Mouse (Mus musculus): ENCODE results near the gene Smarcc1. TPM values are rescaled to one million over a fixed set of nuclear protein-coding genes. Genes with fewer than 3 reads are reported as not detected.
A peak's percentile ranks its signal among the peaks of the same experiment; 100 is the strongest.
"Not testable (repeated sequence)": the region's sequence is repeated elsewhere in the genome, so short reads cannot be mapped to it uniquely, and the experiment has no call there.

The Smarcc1 gene
- polyA plus RNA-seq, 1 experiment from 2014 or later = 111 TPM

GRCm38 (mm10) chr9:110134176-110134575 lies 16.7 kb downstream of the Smarcc1 start:
- Histone ChIP-seq H3K27me3 (no peaks in the 10 kb centered on the region), H3K27ac (replicated peaks) (no peak overlapping the region), H3K4me1 (replicated peaks) (peaks cover 48% of the 10 kb centered on the region), H3K9ac (0 out of 2 replicates have a peak overlapping the region, but pooled peaks have one; percentile 8), H3K9me3 (no peaks in the 10 kb centered on the region), H3K4me2 (peak overlapping the region; percentile 76), H3K4me3 (peak overlapping the region; percentile 85), H3K36me3 (peaks cover 38% of the 10 kb centered on the region)
- ATAC-seq (ENCODE audit: low read depth) = no peak
- WGBS = 82% methylated on average over 5 of the region's 5 CpGs

DNA sequence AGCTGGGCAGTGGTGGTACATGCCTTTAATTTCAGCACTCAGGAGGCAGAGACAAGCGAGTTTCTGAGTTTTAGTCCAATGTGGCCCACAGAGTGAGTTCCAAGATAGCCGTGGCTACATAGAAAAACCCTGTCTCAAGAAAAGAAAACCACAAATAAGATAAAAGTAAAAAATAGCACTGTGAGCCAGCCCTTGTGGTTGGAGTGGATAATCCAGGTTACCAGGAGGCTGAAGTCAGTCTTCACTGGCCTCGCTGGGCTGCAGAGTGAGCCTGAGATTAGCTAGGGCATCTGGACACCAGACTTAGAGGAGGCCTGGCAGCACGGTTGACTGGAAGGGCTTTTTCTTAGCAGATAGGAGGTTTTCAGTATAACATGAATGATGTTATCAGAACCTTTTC lies 21.6 kb downstream of the Smarcc1 start:
- Histone ChIP-seq H3K9me3 (no peaks in the 10 kb centered on the region), H3K27me3 (no peaks in the 10 kb centered on the region), H3K4me3 (no peak overlapping the region), H3K4me1 (replicated peaks) (peaks cover 23% of the 10 kb centered on the region), H3K4me2 (no peak overlapping the region), H3K27ac (replicated peaks) (no peak overlapping the region), H3K36me3 (peaks cover 76% of the 10 kb centered on the region), H3K9ac (no peak overlapping the region)
- ATAC-seq (ENCODE audit: low read depth) = no peak
- 92% methylated on average over 4 of the region's 4 CpGs for WGBS

DNA sequence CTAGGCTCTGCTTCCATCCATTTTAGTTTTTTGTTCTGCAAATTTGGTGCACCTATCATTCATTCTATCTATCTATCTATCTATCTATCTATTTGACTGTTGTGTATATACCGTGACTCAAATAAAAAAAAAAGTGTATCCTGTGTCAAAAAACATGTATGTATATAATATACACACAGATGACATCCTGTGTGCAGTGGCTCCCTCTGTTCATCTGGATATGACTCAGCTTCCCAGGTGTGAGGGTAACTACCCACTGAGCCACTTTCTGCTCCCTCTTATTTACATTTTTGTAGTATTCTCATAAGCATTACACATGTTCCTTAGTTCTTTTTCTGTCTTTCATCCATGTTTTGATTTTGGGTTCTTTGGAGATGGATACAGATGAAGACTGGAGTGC lies 24.6 kb downstream of the Smarcc1 start:
- H3K9me3 ChIP-seq = no peaks in the 10 kb centered on the region

DNA sequence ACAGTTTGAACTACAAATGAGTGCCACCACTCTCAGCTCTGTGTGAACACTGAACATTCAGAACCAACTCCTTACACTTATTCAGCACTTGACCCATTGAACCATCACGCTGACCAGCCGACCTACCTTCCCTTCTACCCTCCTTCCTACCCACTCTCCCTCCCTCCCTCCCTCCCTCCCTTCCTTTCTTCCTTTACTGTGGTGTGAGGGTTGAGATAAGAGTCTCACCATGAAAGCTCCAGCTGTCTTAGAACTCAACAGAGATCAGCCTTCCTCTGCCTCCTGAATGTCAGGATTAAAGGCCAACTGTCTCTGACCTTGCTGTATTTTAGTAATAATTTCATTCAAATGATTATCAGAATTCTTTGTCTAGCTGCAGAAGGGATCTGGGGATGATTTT lies 31.1 kb downstream of the Smarcc1 start:
- H3K27ac ChIP-seq (replicated peaks) = no peak overlapping the region
- H3K36me3 ChIP-seq = peaks cover 81% of the 10 kb centered on the region
- no peaks in the 10 kb centered on the region for H3K9me3 ChIP-seq
- no peak overlapping the region for H3K4me2 ChIP-seq
- no peak overlapping the region for H3K4me3 ChIP-seq
- no peaks in the 10 kb centered on the region for H3K4me1 ChIP-seq (replicated peaks)
- no peaks in the 10 kb centered on the region for H3K27me3 ChIP-seq
- ATAC-seq (ENCODE audit: low read depth) = no peak
- 91% methylated on average over 2 of the region's 2 CpGs for WGBS
- no peak overlapping the region for H3K9ac ChIP-seq

More for the DNA sequence above, 24.6 kb downstream of the Smarcc1 start:
- Histone ChIP-seq H3K4me3 (no peak overlapping the region), H3K4me1 (replicated peaks) (no peaks in the 10 kb centered on the region), H3K27me3 (no peaks in the 10 kb centered on the region), H3K9ac (no peak overlapping the region), H3K36me3 (peaks cover 76% of the 10 kb centered on the region), H3K27ac (replicated peaks) (no peak overlapping the region), H3K4me2 (no peak overlapping the region)
- ATAC-seq (ENCODE audit: low read depth) = no peak
- 95% methylated on average over 1 of the region's 1 CpGs for WGBS

GRCm38 (mm10) chr9:110159036-110159435 lies 41.5 kb downstream of the Smarcc1 start:
- no peaks in the 10 kb centered on the region for H3K4me1 ChIP-seq (replicated peaks)
- no peaks in the 10 kb centered on the region for H3K27me3 ChIP-seq
- H3K9ac ChIP-seq = no peak overlapping the region
- H3K4me3 ChIP-seq = no peak overlapping the region
- peaks cover 62% of the 10 kb centered on the region for H3K36me3 ChIP-seq
- H3K9me3 ChIP-seq = no peaks in the 10 kb centered on the region
- 96% methylated on average over 1 of the region's 1 CpGs for WGBS
- H3K27ac ChIP-seq (replicated peaks) = no peak overlapping the region
- H3K4me2 ChIP-seq = no peak overlapping the region
- ATAC-seq (ENCODE audit: low read depth) = no peak

DNA sequence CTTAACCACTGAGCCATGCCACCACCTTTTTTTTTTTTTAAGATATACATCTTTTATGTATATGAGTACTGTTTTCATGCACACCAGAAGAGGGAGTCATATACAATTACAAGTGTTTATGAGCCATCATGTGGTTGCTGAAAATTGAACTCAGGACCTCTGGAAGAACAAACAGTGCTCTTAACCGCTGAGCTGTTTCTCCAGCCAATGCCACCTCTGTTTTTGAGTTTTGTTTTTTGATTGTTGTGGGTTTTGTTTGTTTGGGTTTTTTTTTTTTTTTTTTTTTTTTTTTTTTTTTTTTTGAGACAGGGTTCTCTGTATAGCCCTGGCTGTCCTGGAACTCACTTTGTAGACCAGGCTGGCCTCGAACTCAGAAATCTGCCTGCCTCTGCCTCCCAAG lies 43.0 kb downstream of the Smarcc1 start:
- not testable (repeated sequence) for H3K4me2 ChIP-seq; H3K4me1 ChIP-seq (replicated peaks); ATAC-seq (ENCODE audit: low read depth); H3K27me3 ChIP-seq; H3K9me3 ChIP-seq; H3K4me3 ChIP-seq; H3K9ac ChIP-seq; H3K27ac ChIP-seq (replicated peaks)
- H3K36me3 ChIP-seq = peaks cover 64% of the 10 kb centered on the region
- WGBS = 86% methylated on average over 2 of the region's 2 CpGs

DNA sequence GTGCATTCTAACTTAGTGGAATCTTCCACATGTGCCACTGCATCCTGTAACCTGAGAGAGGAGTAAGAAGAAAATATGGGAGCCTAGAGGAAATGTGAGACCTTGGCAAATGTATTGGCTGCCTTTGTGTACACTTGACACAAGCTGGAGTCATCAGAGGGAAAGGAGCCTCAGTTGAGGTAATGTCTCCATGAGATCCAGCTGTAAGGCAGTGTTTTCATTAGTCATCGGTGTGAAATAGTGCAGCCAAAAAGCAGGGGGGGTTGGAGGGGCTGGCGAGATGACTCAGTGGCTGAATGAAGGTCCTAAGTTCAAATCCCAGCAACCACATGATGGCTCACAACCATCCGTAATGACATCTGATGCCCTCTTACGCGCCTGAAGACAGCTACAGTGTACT lies 44.9 kb downstream of the Smarcc1 start:
- no peaks in the 10 kb centered on the region for H3K27me3 ChIP-seq
- no peak overlapping the region for H3K4me2 ChIP-seq
- H3K4me3 ChIP-seq = no peak overlapping the region
- H3K9ac ChIP-seq = no peak overlapping the region
- no peak overlapping the region for H3K27ac ChIP-seq (replicated peaks)
- 87% methylated on average over 5 of the region's 5 CpGs for WGBS
- no peaks in the 10 kb centered on the region for H3K9me3 ChIP-seq
- H3K4me1 ChIP-seq (replicated peaks) = no peaks in the 10 kb centered on the region
- ATAC-seq (ENCODE audit: low read depth) = no peak
- peaks cover 64% of the 10 kb centered on the region for H3K36me3 ChIP-seq

DNA sequence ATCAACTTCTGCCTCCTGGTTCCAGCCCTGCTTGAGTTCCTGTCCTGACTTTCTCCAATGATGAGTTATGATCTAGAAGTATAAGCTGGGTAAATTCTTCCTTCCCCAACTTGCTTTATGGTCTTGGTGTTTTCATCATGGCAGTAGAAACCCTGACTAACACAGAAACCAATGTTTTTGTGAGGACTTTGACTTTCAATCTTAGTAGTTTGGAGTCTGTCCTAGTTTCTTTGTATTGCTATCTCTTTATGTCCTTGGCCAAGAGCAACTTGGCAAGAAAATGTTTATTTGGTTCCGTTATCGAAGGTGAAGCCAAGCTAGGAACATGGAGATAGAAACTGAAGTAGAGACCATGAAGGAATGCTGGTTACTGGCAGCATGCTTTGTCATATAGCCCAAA lies 45.6 kb downstream of the Smarcc1 start:
- 97% methylated on average over 2 of the region's 2 CpGs for WGBS
- peaks cover 64% of the 10 kb centered on the region for H3K36me3 ChIP-seq

GRCm38 (mm10) chr9:110170858-110171257 lies 53.4 kb downstream of the Smarcc1 start:
- ATAC-seq (ENCODE audit: low read depth) = no peak
- Histone ChIP-seq H3K4me3 (no peak overlapping the region), H3K4me2 (no peak overlapping the region), H3K9ac (no peak overlapping the region), H3K27ac (replicated peaks) (no peak overlapping the region), H3K36me3 (peaks cover 79% of the 10 kb centered on the region), H3K4me1 (replicated peaks) (no peaks in the 10 kb centered on the region), H3K9me3 (no peaks in the 10 kb centered on the region), H3K27me3 (no peaks in the 10 kb centered on the region)
- 91% methylated on average over 5 of the region's 5 CpGs for WGBS

More for the DNA sequence above, 45.6 kb downstream of the Smarcc1 start:
- no peak overlapping the region for H3K4me2 ChIP-seq
- no peaks in the 10 kb centered on the region for H3K9me3 ChIP-seq
- no peaks in the 10 kb centered on the region for H3K4me1 ChIP-seq (replicated peaks)
- H3K27ac ChIP-seq (replicated peaks) = no peak overlapping the region
- ATAC-seq (ENCODE audit: low read depth) = no peak
- no peaks in the 10 kb centered on the region for H3K27me3 ChIP-seq
- H3K4me3 ChIP-seq = no peak overlapping the region
- no peak overlapping the region for H3K9ac ChIP-seq

GRCm38 (mm10) chr9:110199870-110200269 lies 82.4 kb downstream of the Smarcc1 start:
- ATAC-seq (ENCODE audit: low read depth) = no peak
- Histone ChIP-seq H3K4me1 (replicated peaks) (0 out of 2 replicates have a peak, but pooled peaks cover under 1% of the 10 kb centered on the region), H3K9me3 (no peaks in the 10 kb centered on the region), H3K4me3 (no peak overlapping the region), H3K36me3 (peaks cover 78% of the 10 kb centered on the region), H3K27ac (replicated peaks) (no peak overlapping the region), H3K27me3 (no peaks in the 10 kb centered on the region), H3K9ac (no peak overlapping the region), H3K4me2 (no peak overlapping the region)
- WGBS = 91% methylated on average over 2 of the region's 2 CpGs

GRCm38 (mm10) chr9:110205526-110206404 lies 88.3 kb downstream of the Smarcc1 start:
- Histone ChIP-seq H3K27me3 (no peaks in the 10 kb centered on the region), H3K4me2 (no peak overlapping the region), H3K4me3 (no peak overlapping the region), H3K27ac (replicated peaks) (peak overlapping the region; percentile 83), H3K36me3 (peaks cover 79% of the 10 kb centered on the region), H3K9me3 (no peaks in the 10 kb centered on the region), H3K4me1 (replicated peaks) (peaks cover 23% of the 10 kb centered on the region), H3K9ac (no peak overlapping the region)
- 25% methylated on average over 15 of the region's 15 CpGs for WGBS
- ATAC-seq (ENCODE audit: low read depth) = peak; percentile 97

- peaks cover 81% of the 10 kb centered on the region for H3K36me3 ChIP-seq
- no peak overlapping the region for H3K4me2 ChIP-seq
- no peaks in the 10 kb centered on the region for H3K27me3 ChIP-seq
- no peak overlapping the region for H3K9ac ChIP-seq
- H3K27ac ChIP-seq (replicated peaks) = peak overlapping the region; percentile 83; the same call in 1 of the 2 replicates
- H3K4me1 ChIP-seq (replicated peaks) = peaks cover 23% of the 10 kb centered on the region
- no peak for ATAC-seq (ENCODE audit: low read depth)
- H3K4me3 ChIP-seq = no peak overlapping the region
- 68% methylated on average over 2 of the region's 2 CpGs for WGBS
- no peaks in the 10 kb centered on the region for H3K9me3 ChIP-seq
Observed at GRCm38 (mm10) chr9:110206437-110206836, 88.9 kb downstream of the Smarcc1 start.
